Mouse (Mus musculus) monocyte, adult 2 months (primary cell): ENCODE results near the gene Epha4.

Experiments
- DNase-seq, 2 experiments: peaks; one replicate each; pipeline ENCODE4 v3.0.0; 2022; ENCODE audit warnings: low spot score in 2 of 2, low read depth in 1 of 2

Gene Epha4

GRCm38 (mm10) chr1:77410153-77410552 lies 104.7 kb downstream of the Epha4 start:
- DNase-seq = no peak

- no peak for DNase-seq
Observed at GRCm38 (mm10) chr1:77409509-77409908, 105.4 kb downstream of the Epha4 start.

GRCm38 (mm10) chr1:77407417-77407816 lies 107.5 kb downstream of the Epha4 start:
- DNase-seq = no peak

- DNase-seq = no peak
Observed at GRCm38 (mm10) chr1:77406631-77407030, 108.3 kb downstream of the Epha4 start.

GRCm38 (mm10) chr1:77404537-77404936 lies 110.4 kb downstream of the Epha4 start:
- DNase-seq = no peak

GRCm38 (mm10) chr1:77402942-77403341 lies 111.9 kb downstream of the Epha4 start:
- no peak for DNase-seq

- DNase-seq = no peak
Observed at GRCm38 (mm10) chr1:77401465-77401864, 113.4 kb downstream of the Epha4 start.

- no peak for DNase-seq
Observed at GRCm38 (mm10) chr1:77391590-77391989, 123.3 kb downstream of the Epha4 start.

GRCm38 (mm10) chr1:77389069-77389468 lies 125.8 kb downstream of the Epha4 start:
- DNase-seq = no peak

GRCm38 (mm10) chr1:77388556-77388955 lies 126.3 kb downstream of the Epha4 start:
- no peak for DNase-seq

GRCm38 (mm10) chr1:77385613-77386012 lies 129.3 kb downstream of the Epha4 start:
- DNase-seq = no peak

GRCm38 (mm10) chr1:77383466-77383865 lies 131.4 kb downstream of the Epha4 start:
- no peak for DNase-seq

- no peak for DNase-seq
Observed at GRCm38 (mm10) chr1:77377550-77377980, 137.3 kb downstream of the Epha4 start.

GRCm38 (mm10) chr1:77374054-77374453 lies 140.8 kb downstream of the Epha4 start:
- no peak for DNase-seq

GRCm38 (mm10) chr1:77370921-77371320 lies 144.0 kb downstream of the Epha4 start:
- DNase-seq = no peak

GRCm38 (mm10) chr1:77369255-77369837 lies 145.5 kb downstream of the Epha4 start:
- DNase-seq = no peak

- no peak for DNase-seq
Observed at GRCm38 (mm10) chr1:77365850-77366249, 149.0 kb downstream of the Epha4 start.

- DNase-seq = no peak
Observed at GRCm38 (mm10) chr1:77364596-77364995, 150.3 kb downstream of the Epha4 start.

- DNase-seq = no peak
Observed at GRCm38 (mm10) chr1:77363848-77364247, 151.0 kb downstream of the Epha4 start.

GRCm38 (mm10) chr1:77346459-77346858 lies 168.4 kb downstream of the Epha4 start:
- no peak for DNase-seq

GRCm38 (mm10) chr1:77343792-77344191 lies 171.1 kb downstream of the Epha4 start:
- DNase-seq = no peak

- no peak for DNase-seq
Observed at GRCm38 (mm10) chr1:77339701-77340100, 175.2 kb downstream of the Epha4 start.

- DNase-seq = no peak
Observed at GRCm38 (mm10) chr1:77338346-77338745, 176.5 kb downstream of the Epha4 start.
